Comparison of ENCODE assay signal across 16 mouse cellular contexts in genomic region chr9:44016304-44016703, GRCm38 (mm10). TPM values are rescaled to one million over a fixed set of nuclear protein-coding genes. Genes with fewer than 3 reads are reported as not detected.
DNase-seq lines count a peak whose midpoint lies in the region; ATAC-seq and TF ChIP-seq lines count a peak whose summit lies in the region.
"Had no signal": no experiment of that assay in that cellular context is flagged by ENCODE, and none has a peak within 500 bp of the region (broad histone marks: within the 10 kb centered on the region; RNA-seq: fewer than 3 reads in every experiment).

No protein-coding gene starts in this region.

- TF ChIP-seq CTCF in midbrain, postnatal 0 days (IDR thresholded peaks at IDR 0.05) = no peak

- H3K27me3 ChIP-seq in midbrain, postnatal 0 days (ENCODE audit: insufficient read depth, low read length) = no peaks in the 10 kb centered on the region
- H3K27me3 ChIP-seq in midbrain, embryonic 16.5 days (ENCODE audit: control insufficient read depth, insufficient read depth, low read depth, low read length) = no peaks in the 10 kb centered on the region
- no peaks in the 10 kb centered on the region for H3K27me3 ChIP-seq in intestine, embryonic 15.5 days (replicated peaks)
- H3K27me3 ChIP-seq: limb, embryonic 15.5 days; midbrain, embryonic 13.5 days had no signal

- no peak overlapping the region for H3K27ac ChIP-seq in midbrain, postnatal 0 days (ENCODE audit: low read depth, low read length)
- H3K27ac ChIP-seq in midbrain, embryonic 16.5 days (ENCODE audit: low read length) = no peak overlapping the region
- H3K27ac ChIP-seq in intestine, embryonic 15.5 days = no peak overlapping the region
- H3K27ac ChIP-seq: limb, embryonic 15.5 days; midbrain, embryonic 13.5 days had no signal

- no peaks in the 10 kb centered on the region for H3K36me3 ChIP-seq in midbrain, postnatal 0 days (ENCODE audit: insufficient read depth, low read length)
- no peaks in the 10 kb centered on the region for H3K36me3 ChIP-seq in midbrain, embryonic 16.5 days (ENCODE audit: control insufficient read depth, insufficient read depth, low read length)
- no peaks in the 10 kb centered on the region for H3K36me3 ChIP-seq in intestine, embryonic 15.5 days
- H3K36me3 ChIP-seq: limb, embryonic 15.5 days; midbrain, embryonic 13.5 days had no signal

- peak; percentile 13 to 23 for DNase-seq in cerebellum, postnatal 14 days
- DNase-seq in cerebellum, adult 11 months = no peak
- DNase-seq in layer of hippocampus, adult 11-12 months (ENCODE audit: low spot score) = peak; percentile 21
- no peak for DNase-seq in layer of hippocampus, adult 9-10 months (ENCODE audit: low spot score)
- DNase-seq in midbrain, postnatal 0 days (ENCODE audit: low spot score) = peak; percentile 58
- peak; percentile 68 for DNase-seq in NIH3T3 (ENCODE audit: low read depth)
- DNase-seq: adrenal gland, postnatal 25 days; cerebellum, adult 9-11 months; gastrocnemius, postnatal 10 days; heart, adult 18-20 months had no signal

- ATAC-seq in midbrain, postnatal 0 days (ENCODE audit: low FRiP score) = no peak
- no peak for ATAC-seq in midbrain, embryonic 16.5 days
- no peak for ATAC-seq in intestine, embryonic 15.5 days
- ATAC-seq: intestine, postnatal 0 days; midbrain, embryonic 13.5 days had no signal

- no peak overlapping the region for H3K4me2 ChIP-seq in midbrain, postnatal 0 days (ENCODE audit: low read depth, low read length, poor library complexity, severe bottlenecking)
- H3K4me2 ChIP-seq in midbrain, embryonic 16.5 days (ENCODE audit: low read length) = no peak overlapping the region
- H3K4me2 ChIP-seq in intestine, embryonic 15.5 days (replicated peaks) = no peak overlapping the region
- H3K4me2 ChIP-seq: limb, embryonic 15.5 days; midbrain, embryonic 13.5 days had no signal

- WGBS in midbrain, postnatal 0 days = 83% methylated on average over 5 of the region's 5 CpGs
- WGBS in midbrain, embryonic 16.5 days = 80% methylated on average over 5 of the region's 5 CpGs
- WGBS in intestine, embryonic 15.5 days = 85% methylated on average over 5 of the region's 5 CpGs

- H3K9ac ChIP-seq in midbrain, postnatal 0 days (replicated peaks; ENCODE audit: low read length, poor library complexity, severe bottlenecking) = no peak overlapping the region
- H3K9ac ChIP-seq in midbrain, embryonic 16.5 days (ENCODE audit: low read depth, low read length) = no peak overlapping the region
- H3K9ac ChIP-seq in intestine, embryonic 15.5 days = no peak overlapping the region
- H3K9ac ChIP-seq: limb, embryonic 15.5 days; midbrain, embryonic 13.5 days had no signal

- H3K4me3 ChIP-seq in midbrain, postnatal 0 days (ENCODE audit: low read depth, low read length) = no peak overlapping the region
- no peak overlapping the region for H3K4me3 ChIP-seq in midbrain, embryonic 16.5 days (ENCODE audit: low read depth, low read length)
- H3K4me3 ChIP-seq in intestine, embryonic 15.5 days (replicated peaks) = no peak overlapping the region
- H3K4me3 ChIP-seq: erythroblast, embryonic 14.5 days; limb, embryonic 15.5 days; midbrain, embryonic 13.5 days had no signal

- 0 out of 2 replicates have a peak, but pooled peaks cover 4% of the 10 kb centered on the region for H3K4me1 ChIP-seq in midbrain, postnatal 0 days (ENCODE audit: insufficient read depth, low read length)
- peaks cover 14% of the 10 kb centered on the region for H3K4me1 ChIP-seq in midbrain, embryonic 16.5 days (ENCODE audit: control insufficient read depth, insufficient read depth, low read length)
- H3K4me1 ChIP-seq in intestine, embryonic 15.5 days (replicated peaks) = 0 out of 2 replicates have a peak, but pooled peaks cover 8% of the 10 kb centered on the region
- H3K4me1 ChIP-seq: limb, embryonic 15.5 days had no signal

- no peaks in the 10 kb centered on the region for H3K9me3 ChIP-seq in midbrain, postnatal 0 days (ENCODE audit: low read length)
- no peaks in the 10 kb centered on the region for H3K9me3 ChIP-seq in midbrain, embryonic 16.5 days (replicated peaks; ENCODE audit: control insufficient read depth, low read length, poor library complexity, severe bottlenecking)
- no peaks in the 10 kb centered on the region for H3K9me3 ChIP-seq in intestine, embryonic 15.5 days
- H3K9me3 ChIP-seq: limb, embryonic 15.5 days; midbrain, embryonic 13.5 days had no signal

RNA-seq across cellular contexts. Expression of gene Thy1, which starts 26.9 kb away (rescaled TPM):
- 52.8 and 98.0 TPM in 2 replicates for total RNA-seq in midbrain, postnatal 0 days (2014; rRNA removed)
- polyA plus RNA-seq in midbrain, postnatal 0 days (2015; fragmentation: Nextera tagmentation; extraction: Ambion mirVana) = 24.7 and 28.8 TPM in 2 replicates
- polyA plus RNA-seq in midbrain, embryonic 16.5 days (2015; fragmentation: Nextera tagmentation; extraction: Ambion mirVana) = 2.9 and 6.4 TPM in 2 replicates
- polyA plus RNA-seq in intestine, embryonic 15.5 days (2015; fragmentation: Nextera tagmentation; extraction: Ambion mirVana) = 1.8 and 2.1 TPM in 2 replicates
- polyA plus RNA-seq: erythroblast, embryonic 14.5 days had no signal

RNA-seq across cellular contexts. Expression of gene Usp2, which starts 50.5 kb away (rescaled TPM):
- 7.5 and 8.0 TPM in 2 replicates for total RNA-seq in midbrain, postnatal 0 days (2014; rRNA removed)
- polyA plus RNA-seq in midbrain, postnatal 0 days (2015; fragmentation: Nextera tagmentation; extraction: Ambion mirVana) = 14.5 and 15.1 TPM in 2 replicates
- polyA plus RNA-seq in midbrain, embryonic 16.5 days (2015; fragmentation: Nextera tagmentation; extraction: Ambion mirVana) = 6.7 and 9.7 TPM in 2 replicates
- polyA plus RNA-seq in intestine, embryonic 15.5 days (2015; fragmentation: Nextera tagmentation; extraction: Ambion mirVana) = 10.8 and 16.6 TPM in 2 replicates
- polyA plus RNA-seq: erythroblast, embryonic 14.5 days had no signal

Comparison
In these comparisons a context has a peak if more than half of its experiments do, and no peak if none do; other contexts are left out.
1. DNase-seq: peak in cerebellum, postnatal 14 days (2 of 2), layer of hippocampus, adult 11-12 months (single experiment), midbrain, postnatal 0 days (single experiment) and NIH3T3 (single experiment); none in cerebellum, adult 11 months (single experiment) and layer of hippocampus, adult 9-10 months (single experiment).